Mouse (Mus musculus) CD8-positive naive resting alpha-beta T cell, adult 57 days (primary cell): ENCODE measurements around the gene Iqca. TPM values are rescaled to one million over a fixed set of nuclear protein-coding genes. Genes with fewer than 3 reads are reported as not detected.

Experiments used
- total RNA-seq: library from RNA; stranded (reverse); gene quantifications from one replicate; pipeline ENCODE4 v1.2.4, GENCODE M21; 2023

The Iqca gene
- not detected for total RNA-seq

DNA sequence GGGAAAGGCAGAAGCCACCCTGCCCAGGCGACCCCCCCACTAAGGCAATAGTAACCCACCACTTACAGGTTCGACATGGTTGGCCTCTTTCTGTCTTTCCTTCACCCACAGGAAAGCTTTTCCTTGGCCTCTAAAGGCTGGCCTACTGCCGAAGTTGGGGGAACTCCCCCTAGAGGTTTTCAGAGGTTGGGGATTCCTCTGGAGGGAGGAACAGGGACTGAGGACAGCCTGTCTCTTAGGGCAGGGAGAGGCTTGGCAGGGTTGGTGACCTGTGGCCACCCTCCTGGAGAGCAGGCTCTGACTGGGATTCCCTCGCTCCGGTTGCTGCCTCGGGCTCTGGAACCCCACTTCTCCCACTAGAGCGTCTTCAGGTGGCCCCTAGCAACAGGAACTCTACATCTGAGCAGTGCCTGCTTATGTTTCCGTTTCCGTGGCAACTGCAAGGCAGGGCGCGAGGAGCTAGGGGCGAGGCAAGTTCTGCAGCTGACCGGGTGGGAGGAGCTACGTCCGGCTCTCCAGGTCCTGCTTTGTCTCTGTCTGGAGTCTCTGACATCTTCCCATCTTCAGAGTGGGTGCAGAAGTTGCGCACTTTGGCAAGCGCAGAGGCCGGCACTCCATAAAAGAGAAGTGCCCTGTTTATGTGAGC, at the start of gene Iqca:
Gene Iqca, minus strand, starts transcription at position 303 of the 646 bp plus-strand sequence.

DNA sequence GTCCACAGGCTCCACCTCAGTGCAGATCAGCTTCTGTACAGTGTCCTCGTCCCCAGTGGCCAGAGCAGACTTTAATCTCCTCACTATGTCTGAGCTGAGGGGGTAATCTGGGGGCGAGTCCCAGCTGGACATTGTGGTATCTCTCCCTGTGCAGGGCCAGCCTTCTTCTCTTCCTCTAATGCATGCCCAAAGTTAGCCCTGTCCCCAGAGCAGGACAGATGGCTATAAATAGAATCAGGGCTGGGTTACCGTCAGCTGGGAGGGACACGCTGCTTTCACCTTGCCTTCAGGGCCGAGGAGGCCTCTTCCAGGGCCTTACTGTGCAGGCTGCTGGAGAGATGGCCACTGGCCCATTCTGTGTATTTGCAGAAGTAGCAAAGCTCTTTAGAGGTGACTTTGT, 138.8 kb downstream of the Iqca start, which contains the start of gene Asb18:
Gene Asb18, minus strand, starts transcription at position 221 of the 400 bp plus-strand sequence.

Other genes with a start within 250 kb of the Iqca start
- not detected for gene Gbx2, start 222.2 kb downstream of the Iqca start, total RNA-seq
- gene Asb18, start 138.7 kb downstream of the Iqca start, total RNA-seq, result not detected
- 0.70 TPM for gene Ackr3, start 50.6 kb upstream of the Iqca start, total RNA-seq